Comparison of ENCODE assay signal across 24 mouse cellular contexts in the genomic region with DNA sequence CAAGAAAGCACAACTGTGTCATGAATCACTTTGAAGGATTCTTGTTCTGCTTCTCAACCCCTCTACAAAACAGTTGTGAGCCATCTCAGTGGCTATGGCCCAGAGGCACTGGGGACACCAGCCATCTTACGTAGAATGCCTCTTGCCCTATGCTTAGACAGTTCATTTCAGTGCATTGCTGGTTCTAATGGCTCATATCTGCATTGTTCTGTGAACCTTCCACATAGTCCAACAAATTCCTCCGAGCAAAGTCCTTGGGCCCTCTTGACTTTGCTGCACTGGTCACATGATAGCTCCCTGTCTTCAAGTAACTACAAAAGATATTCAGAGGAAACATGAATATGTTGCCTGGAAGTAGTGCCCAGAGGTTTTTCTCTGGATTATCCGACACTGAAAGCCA. TPM values are rescaled to one million over a fixed set of nuclear protein-coding genes. Genes with fewer than 3 reads are reported as not detected.
"Had no signal": no experiment of that assay in that cellular context is flagged by ENCODE, and none has a peak within 500 bp of the region (broad histone marks: within the 10 kb centered on the region; RNA-seq: fewer than 3 reads in every experiment).

No protein-coding gene starts in this region.

- H3K4me1 ChIP-seq: lung, embryonic 15.5 days; midbrain, embryonic 12.5 days; neural tube, embryonic 13.5 days; stomach, embryonic 15.5 days had no signal

- H3K4me3 ChIP-seq: lung, embryonic 15.5 days; midbrain, embryonic 10.5 days; midbrain, embryonic 12.5 days; myocyte; neural tube, embryonic 13.5 days; neural tube, embryonic 15.5 days; stomach, embryonic 15.5 days had no signal

- DNase-seq: liver, postnatal 0 days; lung, adult 2 months; lung, postnatal 14 days; lung, postnatal 4 days; midbrain, embryonic 14.5 days; retina, postnatal 1 day; right cerebral cortex, adult 18-20 months; thymus, adult 2 months; thymus, postnatal 25 days; thymus, postnatal 4 days had no signal

- H3K4me2 ChIP-seq: lung, embryonic 15.5 days; midbrain, embryonic 12.5 days; neural tube, embryonic 13.5 days; neural tube, embryonic 15.5 days; stomach, embryonic 15.5 days had no signal

- H3K9ac ChIP-seq: liver, postnatal 0 days; lung, embryonic 15.5 days; midbrain, embryonic 12.5 days; neural tube, embryonic 13.5 days; neural tube, embryonic 15.5 days; stomach, embryonic 15.5 days had no signal

- H3K9me3 ChIP-seq: lung, embryonic 15.5 days; midbrain, embryonic 12.5 days; neural tube, embryonic 13.5 days; neural tube, embryonic 15.5 days; stomach, embryonic 15.5 days had no signal

- H3K27ac ChIP-seq: lung, embryonic 15.5 days; midbrain, embryonic 10.5 days; midbrain, embryonic 12.5 days; neural tube, embryonic 13.5 days; neural tube, embryonic 15.5 days; stomach, embryonic 15.5 days; stomach, postnatal 0 days had no signal

- H3K36me3 ChIP-seq: lung, embryonic 15.5 days; midbrain, embryonic 10.5 days; midbrain, embryonic 12.5 days; neural tube, embryonic 13.5 days; neural tube, embryonic 15.5 days; stomach, embryonic 15.5 days had no signal

- ATAC-seq: liver, postnatal 0 days; lung, postnatal 0 days; midbrain, embryonic 16.5 days had no signal

- H3K27me3 ChIP-seq: neural tube, embryonic 13.5 days; neural tube, embryonic 15.5 days; stomach, embryonic 15.5 days had no signal

RNA-seq across cellular contexts. Expression of gene Sox21, which starts 36.1 kb away (rescaled TPM):
- total RNA-seq: megakaryocyte, adult 5-6 weeks; megakaryocyte-erythroid progenitor cell, adult 5-6 weeks had no signal
- polyA plus RNA-seq: liver, postnatal 0 days; myocyte; spleen, adult 2 months; testis, adult 2 months had no signal
